Mouse (Mus musculus): ENCODE data around the gene Pnlip.

DNA sequence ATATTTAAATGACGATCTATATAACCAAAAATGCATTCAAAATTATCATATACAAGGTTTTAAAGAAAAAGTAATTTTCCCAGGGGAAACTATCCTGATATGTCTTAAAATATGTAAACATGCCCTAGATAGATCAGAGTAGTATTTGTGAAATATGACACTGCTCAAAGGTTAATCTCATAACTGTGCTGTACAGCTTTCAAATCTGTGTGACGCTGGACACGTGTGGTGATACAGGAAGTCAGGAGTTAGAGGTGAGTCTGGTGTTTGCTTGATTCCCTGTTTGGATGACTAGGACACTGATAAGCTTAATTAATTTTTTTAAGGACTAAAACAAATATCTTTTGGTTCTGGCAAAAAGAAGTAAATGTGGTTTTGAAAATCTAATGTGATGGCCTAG, 43.0 kb downstream of the Pnlip start:
- no peak for TF ChIP-seq EP300 (optimal IDR thresholded peaks at IDR 0.05)
- TF ChIP-seq CTCF (IDR thresholded peaks at IDR 0.05; ENCODE audit: low read depth) = no peak

Measured in stomach, postnatal 0 days (tissue).